Mouse (Mus musculus): Measurements from ENCODE around the gene Fcho1.
"Not testable (repeated sequence)": the region's sequence is repeated elsewhere in the genome, so short reads cannot be mapped to it uniquely, and the experiment has no call there.

Fcho1 gene

GRCm38 (mm10) chr8:71725122-71725924 is at the start of gene Fcho1:
TSS of gene Fcho1 (minus strand) at chr8:71725716.
- DNase-seq = peak; percentile 70

- no peak for DNase-seq
Observed at GRCm38 (mm10) chr8:71771336-71771735, 45.8 kb upstream of the Fcho1 start.

GRCm38 (mm10) chr8:71758816-71759215 is 33.3 kb upstream of the Fcho1 start:
- DNase-seq = no peak

GRCm38 (mm10) chr8:71752881-71753552 is 27.5 kb upstream of the Fcho1 start:
- not testable (repeated sequence) for DNase-seq

GRCm38 (mm10) chr8:71752263-71752662 is 26.7 kb upstream of the Fcho1 start:
- not testable (repeated sequence) for DNase-seq

- DNase-seq = peak; percentile 62
Observed at GRCm38 (mm10) chr8:71751337-71751886, 25.9 kb upstream of the Fcho1 start.

GRCm38 (mm10) chr8:71749321-71750075 is 24.0 kb upstream of the Fcho1 start:
- not testable (repeated sequence) for DNase-seq

GRCm38 (mm10) chr8:71747082-71747481 is 21.6 kb upstream of the Fcho1 start:
- not testable (repeated sequence) for DNase-seq

- DNase-seq = no peak
Observed at GRCm38 (mm10) chr8:71745322-71745721, 19.8 kb upstream of the Fcho1 start.

GRCm38 (mm10) chr8:71742783-71743182 is 17.3 kb upstream of the Fcho1 start:
- no peak for DNase-seq

- peak; percentile 12 for DNase-seq
Observed at GRCm38 (mm10) chr8:71741687-71742114, 16.2 kb upstream of the Fcho1 start.

- DNase-seq = no peak
Observed at GRCm38 (mm10) chr8:71741226-71741625, 15.7 kb upstream of the Fcho1 start.

- not testable (repeated sequence) for DNase-seq
Observed at GRCm38 (mm10) chr8:71738316-71738715, 12.8 kb upstream of the Fcho1 start.

GRCm38 (mm10) chr8:71731652-71732230 is 6.2 kb upstream of the Fcho1 start:
- peak; percentile 64 for DNase-seq

GRCm38 (mm10) chr8:71728826-71729620 is 3.5 kb upstream of the Fcho1 start:
- DNase-seq = no peak

GRCm38 (mm10) chr8:71728240-71728785 is 2.8 kb upstream of the Fcho1 start:
- no peak for DNase-seq

- no peak for DNase-seq
Observed at GRCm38 (mm10) chr8:71724389-71724788, 1.1 kb downstream of the Fcho1 start.

- DNase-seq = no peak
Observed at GRCm38 (mm10) chr8:71723047-71723551, 2.4 kb downstream of the Fcho1 start.

- no peak for DNase-seq
Observed at GRCm38 (mm10) chr8:71719928-71720457, 5.5 kb downstream of the Fcho1 start.

GRCm38 (mm10) chr8:71719218-71719617 is 6.3 kb downstream of the Fcho1 start:
- DNase-seq = no peak

GRCm38 (mm10) chr8:71718252-71718651 is 7.3 kb downstream of the Fcho1 start:
- no peak for DNase-seq
